Comparison of ENCODE assay signal across 33 mouse cellular contexts in genomic region chrX:74218496-74218895, GRCm38 (mm10). TPM values are rescaled to one million over a fixed set of nuclear protein-coding genes. Genes with fewer than 3 reads are reported as not detected.
DNase-seq lines count a peak whose midpoint lies in the region; ATAC-seq lines count a peak whose summit lies in the region.
"Had no signal": no experiment of that assay in that cellular context is flagged by ENCODE, and none has a peak within 500 bp of the region (broad histone marks: within the 10 kb centered on the region; RNA-seq: fewer than 3 reads in every experiment).

No protein-coding gene starts in this region.

- no peaks in the 10 kb centered on the region for H3K4me1 ChIP-seq in embryonic facial prominence, embryonic 14.5 days (ENCODE audit: control insufficient read depth, insufficient read depth, low read length)
- H3K4me1 ChIP-seq in embryonic facial prominence, embryonic 10.5 days = no peaks in the 10 kb centered on the region
- no peaks in the 10 kb centered on the region for H3K4me1 ChIP-seq in kidney, embryonic 16.5 days (ENCODE audit: insufficient read depth, low read length)
- H3K4me1 ChIP-seq: embryonic facial prominence, embryonic 12.5 days; heart, embryonic 10.5 days; heart, embryonic 13.5 days had no signal

- no peak overlapping the region for H3K4me3 ChIP-seq in embryonic facial prominence, embryonic 14.5 days (ENCODE audit: low read depth, low read length)
- H3K4me3 ChIP-seq in embryonic facial prominence, embryonic 10.5 days = no peak overlapping the region
- no peak overlapping the region for H3K4me3 ChIP-seq in kidney, embryonic 16.5 days (ENCODE audit: low read length)
- H3K4me3 ChIP-seq: embryonic facial prominence, embryonic 12.5 days; gastrocnemius, adult 2 months; heart, embryonic 10.5 days; heart, embryonic 13.5 days had no signal

- ATAC-seq in embryonic facial prominence, embryonic 14.5 days (ENCODE audit: low read depth) = no peak
- no peak for ATAC-seq in kidney, embryonic 16.5 days (ENCODE audit: low FRiP score, low TSS enrichment)
- ATAC-seq: CD4-positive, CD25-positive, alpha-beta regulatory T cell, adult 4 months; forebrain, embryonic 14.5 days; forebrain, postnatal 0 days; hindbrain, postnatal 0 days; inflammation-experienced regulatory T-cells, adult 6 months; intestine, embryonic 16.5 days; Patski had no signal

- H3K27me3 ChIP-seq in embryonic facial prominence, embryonic 14.5 days (replicated peaks; ENCODE audit: control insufficient read depth, insufficient read depth, low read length) = no peaks in the 10 kb centered on the region
- H3K27me3 ChIP-seq in embryonic facial prominence, embryonic 10.5 days (replicated peaks; ENCODE audit: low read depth, poor library complexity, severe bottlenecking) = no peaks in the 10 kb centered on the region
- H3K27me3 ChIP-seq in kidney, embryonic 16.5 days (ENCODE audit: insufficient read depth, low read length) = peaks cover 3% of the 10 kb centered on the region; the same call in 1 of the 2 replicates
- H3K27me3 ChIP-seq: embryonic facial prominence, embryonic 12.5 days; heart, embryonic 13.5 days had no signal

- no peak overlapping the region for H3K27ac ChIP-seq in embryonic facial prominence, embryonic 14.5 days (replicated peaks; ENCODE audit: low read depth, low read length)
- no peak overlapping the region for H3K27ac ChIP-seq in embryonic facial prominence, embryonic 10.5 days (replicated peaks)
- H3K27ac ChIP-seq in kidney, embryonic 16.5 days (ENCODE audit: low read length) = no peak overlapping the region
- H3K27ac ChIP-seq: embryonic facial prominence, embryonic 12.5 days; gastrocnemius, adult 2 months; heart, embryonic 10.5 days; heart, embryonic 13.5 days; hindbrain, embryonic 14.5 days; hindbrain, postnatal 0 days had no signal

- H3K9me3 ChIP-seq in embryonic facial prominence, embryonic 14.5 days (ENCODE audit: control insufficient read depth, low read length) = no peaks in the 10 kb centered on the region
- H3K9me3 ChIP-seq in embryonic facial prominence, embryonic 10.5 days = no peaks in the 10 kb centered on the region
- no peaks in the 10 kb centered on the region for H3K9me3 ChIP-seq in kidney, embryonic 16.5 days (ENCODE audit: low read length)
- H3K9me3 ChIP-seq: embryonic facial prominence, embryonic 12.5 days; heart, embryonic 10.5 days; heart, embryonic 13.5 days had no signal

- no peak overlapping the region for H3K4me2 ChIP-seq in embryonic facial prominence, embryonic 14.5 days (ENCODE audit: low read depth, low read length)
- H3K4me2 ChIP-seq in kidney, embryonic 16.5 days (replicated peaks; ENCODE audit: low read depth, low read length) = no peak overlapping the region
- H3K4me2 ChIP-seq: embryonic facial prominence, embryonic 12.5 days; heart, embryonic 13.5 days; hindbrain, embryonic 14.5 days had no signal

- WGBS in embryonic facial prominence, embryonic 14.5 days = 89% methylated on average over 4 of the region's 4 CpGs
- 95% methylated on average over 4 of the region's 4 CpGs for WGBS in embryonic facial prominence, embryonic 10.5 days
- WGBS in kidney, embryonic 16.5 days = 94% methylated on average over 4 of the region's 4 CpGs

- H3K36me3 ChIP-seq in embryonic facial prominence, embryonic 14.5 days (ENCODE audit: control insufficient read depth, insufficient read depth, low read length) = peaks cover 13% of the 10 kb centered on the region
- peaks cover 18% of the 10 kb centered on the region for H3K36me3 ChIP-seq in embryonic facial prominence, embryonic 10.5 days (replicated peaks)
- peaks cover 9% of the 10 kb centered on the region for H3K36me3 ChIP-seq in kidney, embryonic 16.5 days (ENCODE audit: insufficient read depth, low read length)

- DNase-seq in embryonic facial prominence, embryonic 14.5 days (ENCODE audit: low spot score) = peak; percentile 10
- no peak for DNase-seq in embryonic facial prominence, embryonic 10.5 days (ENCODE audit: low spot score)
- peak; percentile 25 for DNase-seq in lung, postnatal 36 days
- DNase-seq in lung, postnatal 25 days (ENCODE audit: low spot score) = no peak
- DNase-seq in adipocyte (ENCODE audit: low spot score) = peak; percentile 79
- no peak for DNase-seq in urinary bladder, postnatal 25 days (ENCODE audit: low spot score)
- no peak for DNase-seq in cerebellum, adult 11 months
- DNase-seq: adrenal gland, adult 8-10 months; adrenal gland, postnatal 25 days; cerebellum, adult 18-20 months; cerebellum, adult 9-10 months; cerebellum, postnatal 14 days; forebrain, postnatal 0 days; gastrocnemius, adult 2 months; gastrocnemius, postnatal 14 days; heart, postnatal 4 days had no signal

- no peak overlapping the region for H3K9ac ChIP-seq in embryonic facial prominence, embryonic 14.5 days (ENCODE audit: low read depth, low read length)
- no peak overlapping the region for H3K9ac ChIP-seq in kidney, embryonic 16.5 days (replicated peaks; ENCODE audit: low read length)
- H3K9ac ChIP-seq: embryonic facial prominence, embryonic 12.5 days; forebrain, postnatal 0 days; heart, embryonic 13.5 days; hindbrain, embryonic 14.5 days had no signal

RNA-seq across cellular contexts. Expression of gene Flna, which starts 31.1 kb away (rescaled TPM):
- 284 and 324 TPM in 2 replicates for polyA plus RNA-seq in embryonic facial prominence, embryonic 14.5 days (2014; fragmentation: Nextera tagmentation; extraction: Ambion mirVana)
- polyA plus RNA-seq in embryonic facial prominence, embryonic 10.5 days (2016; fragmentation: Nextera tagmentation; extraction: Ambion mirVana) = 315 and 331 TPM in 2 replicates
- 331 and 364 TPM in 2 replicates for polyA plus RNA-seq in kidney, embryonic 16.5 days (2015; fragmentation: Nextera tagmentation; extraction: Ambion mirVana)

RNA-seq across cellular contexts. Expression of gene Emd, which starts 36.0 kb away (rescaled TPM):
- 26.1 and 26.9 TPM in 2 replicates for polyA plus RNA-seq in embryonic facial prominence, embryonic 14.5 days (2014; fragmentation: Nextera tagmentation; extraction: Ambion mirVana)
- polyA plus RNA-seq in embryonic facial prominence, embryonic 10.5 days (2016; fragmentation: Nextera tagmentation; extraction: Ambion mirVana) = 25.9 and 27.8 TPM in 2 replicates
- 25.6 and 26.5 TPM in 2 replicates for polyA plus RNA-seq in kidney, embryonic 16.5 days (2015; fragmentation: Nextera tagmentation; extraction: Ambion mirVana)

RNA-seq across cellular contexts. Expression of gene Tktl1, which starts 41.4 kb away (rescaled TPM):
- polyA plus RNA-seq in embryonic facial prominence, embryonic 14.5 days (2014; fragmentation: Nextera tagmentation; extraction: Ambion mirVana) = not detected in 2 replicates
- 0.10 TPM in 1 of 2 replicates, not detected in the other for polyA plus RNA-seq in embryonic facial prominence, embryonic 10.5 days (2016; fragmentation: Nextera tagmentation; extraction: Ambion mirVana)
- 0.06 and 0.23 TPM in 2 replicates for polyA plus RNA-seq in kidney, embryonic 16.5 days (2015; fragmentation: Nextera tagmentation; extraction: Ambion mirVana)
- polyA plus RNA-seq: brain, embryonic 14.5 days; forebrain, embryonic 11.5 days; forebrain, embryonic 14.5 days; heart, embryonic 13.5 days had no signal

RNA-seq across cellular contexts. Expression of gene Tex28, which starts 50.9 kb away (rescaled TPM):
- not detected in 2 replicates for polyA plus RNA-seq in embryonic facial prominence, embryonic 14.5 days (2014; fragmentation: Nextera tagmentation; extraction: Ambion mirVana)
- polyA plus RNA-seq in embryonic facial prominence, embryonic 10.5 days (2016; fragmentation: Nextera tagmentation; extraction: Ambion mirVana) = not detected in 2 replicates
- polyA plus RNA-seq in kidney, embryonic 16.5 days (2015; fragmentation: Nextera tagmentation; extraction: Ambion mirVana) = not detected in 2 replicates
- polyA plus RNA-seq: brain, embryonic 14.5 days; C2C12; CD4-positive, CD25-positive, alpha-beta regulatory T cell, adult 4 months; embryonic facial prominence, embryonic 12.5 days; forebrain, embryonic 11.5 days; forebrain, embryonic 14.5 days; forebrain, postnatal 0 days; frontal cortex, adult 2 months; heart, embryonic 10.5 days; heart, embryonic 13.5 days; heart, embryonic 16.5 days; hindbrain, embryonic 11.5 days; hindbrain, embryonic 14.5 days; hindbrain, postnatal 0 days; inflammation-experienced regulatory T-cells, adult 6 months; intestine, embryonic 16.5 days; Patski had no signal

RNA-seq across cellular contexts. Expression of gene Rpl10, which starts 52.1 kb away (rescaled TPM):
- 898 and 935 TPM in 2 replicates for polyA plus RNA-seq in embryonic facial prominence, embryonic 14.5 days (2014; fragmentation: Nextera tagmentation; extraction: Ambion mirVana)
- 846 and 850 TPM in 2 replicates for polyA plus RNA-seq in embryonic facial prominence, embryonic 10.5 days (2016; fragmentation: Nextera tagmentation; extraction: Ambion mirVana)
- polyA plus RNA-seq in kidney, embryonic 16.5 days (2015; fragmentation: Nextera tagmentation; extraction: Ambion mirVana) = 610 and 782 TPM in 2 replicates

Comparison
In these comparisons a context has a peak if more than half of its experiments do, and no peak if none do; other contexts are left out.
1. DNase-seq: peak in embryonic facial prominence, embryonic 14.5 days (single experiment), lung, postnatal 36 days (single experiment) and adipocyte (single experiment); none in embryonic facial prominence, embryonic 10.5 days (single experiment), lung, postnatal 25 days (single experiment), urinary bladder, postnatal 25 days (single experiment) and cerebellum, adult 11 months (single experiment).